Mouse (Mus musculus) bone marrow, adult 2 months (tissue): ENCODE data around the gene Hrh2.

ENCODE experiments used
- CTCF ChIP-seq: fragments of 200-500 bp; IDR thresholded peaks from 2 replicates; pipeline ENCODE4 v1.5.1; 2011; ENCODE audit warnings: low read length, control low read depth; ENCODE audit not compliant: control insufficient read depth, insufficient read depth
- POLR2A ChIP-seq: fragments of 200-500 bp; IDR thresholded peaks from 2 replicates; pipeline ENCODE4 v1.6.1; 2011; ENCODE audit warnings: low read depth, mild to moderate bottlenecking, control low read depth, low read length, borderline replicate concordance; ENCODE audit not compliant: control insufficient read depth

- TF ChIP-seq CTCF (no peak), POLR2A (no peak)
Observed at GRCm38 (mm10) chr13:54171346-54171745, 20.6 kb upstream of the Hrh2 start.
